Mouse (Mus musculus): ENCODE results near the gene Slc46a2. TPM values are rescaled to one million over a fixed set of nuclear protein-coding genes. Genes with fewer than 3 reads are reported as not detected.
A peak's percentile ranks its signal among the peaks of the same experiment; 100 is the strongest.

Slc46a2 gene
- polyA plus RNA-seq, 1 experiment from 2014 or later, result not detected

GRCm38 (mm10) chr4:59876570-59876969 is 38.3 kb downstream of the Slc46a2 start:
- WGBS, result 92% methylated on average over 6 of the region's 6 CpGs
- Histone ChIP-seq H3K9ac (replicated peaks; ENCODE audit: low read length) (no peak overlapping the region), H3K4me3 (ENCODE audit: low read depth, low read length) (no peak overlapping the region), H3K4me1 (ENCODE audit: control insufficient read depth, insufficient read depth, low read length) (no peaks in the 10 kb centered on the region), H3K27me3 (ENCODE audit: control insufficient read depth, insufficient read depth, low read length) (no peaks in the 10 kb centered on the region), H3K9me3 (replicated peaks; ENCODE audit: control insufficient read depth, low read length) (no peaks in the 10 kb centered on the region), H3K36me3 (replicated peaks; ENCODE audit: control insufficient read depth, insufficient read depth, low read depth, low read length) (no peaks in the 10 kb centered on the region), H3K4me2 (ENCODE audit: low read depth, low read length) (no peak overlapping the region), H3K27ac (replicated peaks; ENCODE audit: low read depth, low read length) (no peak overlapping the region)
- ATAC-seq (replicated peaks; ENCODE audit: insufficient number of reproducible peaks, low FRiP score, low TSS enrichment, low read depth) (no peak), DNase-seq (ENCODE audit: low spot score) (no peak)

DNA sequence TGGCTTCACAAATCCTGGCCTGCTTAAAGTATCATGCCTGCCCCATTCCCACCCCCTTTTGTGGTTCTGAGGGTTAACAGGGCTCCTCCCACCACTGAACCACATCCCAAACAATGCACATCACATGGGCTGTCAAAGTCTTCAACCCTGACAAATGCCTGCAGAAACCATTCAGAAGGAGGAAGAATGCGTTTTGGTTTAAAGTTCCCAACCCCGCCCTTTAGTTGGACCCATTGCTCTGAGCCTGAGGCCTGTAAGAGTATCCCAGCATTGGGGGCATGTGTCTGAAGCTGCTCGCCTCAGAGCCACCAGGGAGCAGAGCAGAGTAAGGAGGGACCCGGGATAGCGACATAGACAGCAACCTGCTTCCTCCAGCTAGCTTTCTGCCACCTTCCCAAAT is 41.0 kb downstream of the Slc46a2 start:
- no peaks in the 10 kb centered on the region for H3K9me3 ChIP-seq (replicated peaks; ENCODE audit: control insufficient read depth, low read length)
- H3K36me3 ChIP-seq (replicated peaks; ENCODE audit: control insufficient read depth, insufficient read depth, low read depth, low read length), result no peaks in the 10 kb centered on the region
- ATAC-seq (replicated peaks; ENCODE audit: insufficient number of reproducible peaks, low FRiP score, low TSS enrichment, low read depth), result no peak; the same call in 1 of the 2 replicates
- H3K4me3 ChIP-seq (ENCODE audit: low read depth, low read length), result no peak overlapping the region
- no peak for DNase-seq (ENCODE audit: low spot score)
- no peak overlapping the region for H3K9ac ChIP-seq (replicated peaks; ENCODE audit: low read length)
- H3K27ac ChIP-seq (replicated peaks; ENCODE audit: low read depth, low read length), result no peak overlapping the region
- no peak overlapping the region for H3K4me2 ChIP-seq (ENCODE audit: low read depth, low read length)
- no peaks in the 10 kb centered on the region for H3K4me1 ChIP-seq (ENCODE audit: control insufficient read depth, insufficient read depth, low read length)
- 61% methylated on average over 5 of the region's 5 CpGs for WGBS
- no peaks in the 10 kb centered on the region for H3K27me3 ChIP-seq (ENCODE audit: control insufficient read depth, insufficient read depth, low read length)

DNA sequence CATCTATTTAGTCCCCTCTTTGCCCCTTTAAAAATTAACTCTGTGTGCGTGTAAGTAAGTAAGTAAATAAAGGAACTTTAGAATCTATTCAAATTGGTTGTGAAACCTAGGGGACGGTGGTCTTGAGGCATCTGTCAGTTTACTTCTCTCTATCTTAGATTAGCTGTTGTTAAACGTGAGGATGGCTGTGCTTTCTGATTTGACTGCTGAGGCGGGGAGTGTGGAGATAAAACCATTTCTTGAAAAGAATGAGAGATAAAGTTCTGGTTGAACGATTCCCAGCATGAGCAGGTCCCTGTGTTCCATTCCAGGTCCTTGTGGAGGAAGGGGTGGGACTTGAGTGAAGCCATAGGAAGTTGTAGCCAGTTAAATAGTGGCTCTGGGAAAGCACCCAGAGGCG is 41.6 kb downstream of the Slc46a2 start:
- 69% methylated on average over 6 of the region's 6 CpGs for WGBS
- Histone ChIP-seq H3K27ac (replicated peaks; ENCODE audit: low read depth, low read length) (no peak overlapping the region), H3K4me1 (ENCODE audit: control insufficient read depth, insufficient read depth, low read length) (no peaks in the 10 kb centered on the region), H3K9ac (replicated peaks; ENCODE audit: low read length) (no peak overlapping the region), H3K36me3 (replicated peaks; ENCODE audit: control insufficient read depth, insufficient read depth, low read depth, low read length) (no peaks in the 10 kb centered on the region), H3K4me2 (ENCODE audit: low read depth, low read length) (no peak overlapping the region), H3K27me3 (ENCODE audit: control insufficient read depth, insufficient read depth, low read length) (no peaks in the 10 kb centered on the region), H3K9me3 (replicated peaks; ENCODE audit: control insufficient read depth, low read length) (no peaks in the 10 kb centered on the region), H3K4me3 (ENCODE audit: low read depth, low read length) (no peak overlapping the region)
- no peak for ATAC-seq (replicated peaks; ENCODE audit: insufficient number of reproducible peaks, low FRiP score, low TSS enrichment, low read depth)
- DNase-seq (ENCODE audit: low spot score), result no peak

GRCm38 (mm10) chr4:59870859-59871591 is 43.8 kb downstream of the Slc46a2 start:
- Histone ChIP-seq H3K4me3 (ENCODE audit: low read depth, low read length) (no peak overlapping the region), H3K4me1 (ENCODE audit: control insufficient read depth, insufficient read depth, low read length) (no peaks in the 10 kb centered on the region), H3K9ac (replicated peaks; ENCODE audit: low read length) (no peak overlapping the region), H3K4me2 (ENCODE audit: low read depth, low read length) (no peak overlapping the region), H3K9me3 (replicated peaks; ENCODE audit: control insufficient read depth, low read length) (no peaks in the 10 kb centered on the region), H3K27me3 (ENCODE audit: control insufficient read depth, insufficient read depth, low read length) (no peaks in the 10 kb centered on the region), H3K36me3 (replicated peaks; ENCODE audit: control insufficient read depth, insufficient read depth, low read depth, low read length) (no peaks in the 10 kb centered on the region), H3K27ac (replicated peaks; ENCODE audit: low read depth, low read length) (no peak overlapping the region)
- DNase-seq (ENCODE audit: low spot score), result peak; percentile 89
- WGBS, result 59% methylated on average over 9 of the region's 9 CpGs
- ATAC-seq (replicated peaks; ENCODE audit: insufficient number of reproducible peaks, low FRiP score, low TSS enrichment, low read depth), result no peak; the same call in 1 of the 2 replicates

DNA sequence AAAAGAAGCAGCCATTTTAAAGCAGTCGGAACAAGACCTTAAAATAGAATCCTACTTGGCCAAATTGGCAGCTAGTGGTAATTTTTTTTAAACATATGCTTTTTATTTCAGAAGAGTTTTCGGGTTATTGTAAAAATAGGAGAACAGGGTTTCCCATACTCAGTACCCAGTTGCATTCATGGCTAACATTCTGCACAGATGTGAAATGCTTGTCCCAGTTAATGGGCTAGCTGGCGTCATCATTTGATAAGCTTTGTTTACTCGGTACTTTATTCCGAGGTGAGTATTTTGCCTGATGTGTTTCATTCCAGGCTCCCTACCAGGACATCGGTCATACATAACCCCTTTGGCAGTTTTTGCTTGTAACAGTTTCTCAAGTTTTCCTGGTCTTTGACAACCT is 44.4 kb downstream of the Slc46a2 start:
- Histone ChIP-seq H3K9me3 (replicated peaks; ENCODE audit: control insufficient read depth, low read length) (no peaks in the 10 kb centered on the region), H3K4me2 (ENCODE audit: low read depth, low read length) (no peak overlapping the region), H3K27me3 (ENCODE audit: control insufficient read depth, insufficient read depth, low read length) (no peaks in the 10 kb centered on the region), H3K4me1 (ENCODE audit: control insufficient read depth, insufficient read depth, low read length) (no peaks in the 10 kb centered on the region), H3K36me3 (replicated peaks; ENCODE audit: control insufficient read depth, insufficient read depth, low read depth, low read length) (no peaks in the 10 kb centered on the region), H3K9ac (replicated peaks; ENCODE audit: low read length) (no peak overlapping the region), H3K4me3 (ENCODE audit: low read depth, low read length) (no peak overlapping the region), H3K27ac (replicated peaks; ENCODE audit: low read depth, low read length) (no peak overlapping the region)
- DNase-seq (ENCODE audit: low spot score) (no peak), ATAC-seq (replicated peaks; ENCODE audit: insufficient number of reproducible peaks, low FRiP score, low TSS enrichment, low read depth) (no peak)
- 85% methylated on average over 6 of the region's 6 CpGs for WGBS

- Histone ChIP-seq H3K4me3 (ENCODE audit: low read depth, low read length) (no peak overlapping the region), H3K27ac (replicated peaks; ENCODE audit: low read depth, low read length) (no peak overlapping the region), H3K9me3 (replicated peaks; ENCODE audit: control insufficient read depth, low read length) (no peaks in the 10 kb centered on the region), H3K9ac (replicated peaks; ENCODE audit: low read length) (no peak overlapping the region), H3K4me2 (ENCODE audit: low read depth, low read length) (no peak overlapping the region), H3K4me1 (ENCODE audit: control insufficient read depth, insufficient read depth, low read length) (no peaks in the 10 kb centered on the region), H3K36me3 (replicated peaks; ENCODE audit: control insufficient read depth, insufficient read depth, low read depth, low read length) (no peaks in the 10 kb centered on the region), H3K27me3 (ENCODE audit: control insufficient read depth, insufficient read depth, low read length) (no peaks in the 10 kb centered on the region)
- DNase-seq (ENCODE audit: low spot score) (no peak), ATAC-seq (replicated peaks; ENCODE audit: insufficient number of reproducible peaks, low FRiP score, low TSS enrichment, low read depth) (no peak)
- 87% methylated on average over 6 of the region's 6 CpGs for WGBS
Observed at GRCm38 (mm10) chr4:59869488-59870057, 45.3 kb downstream of the Slc46a2 start.

DNA sequence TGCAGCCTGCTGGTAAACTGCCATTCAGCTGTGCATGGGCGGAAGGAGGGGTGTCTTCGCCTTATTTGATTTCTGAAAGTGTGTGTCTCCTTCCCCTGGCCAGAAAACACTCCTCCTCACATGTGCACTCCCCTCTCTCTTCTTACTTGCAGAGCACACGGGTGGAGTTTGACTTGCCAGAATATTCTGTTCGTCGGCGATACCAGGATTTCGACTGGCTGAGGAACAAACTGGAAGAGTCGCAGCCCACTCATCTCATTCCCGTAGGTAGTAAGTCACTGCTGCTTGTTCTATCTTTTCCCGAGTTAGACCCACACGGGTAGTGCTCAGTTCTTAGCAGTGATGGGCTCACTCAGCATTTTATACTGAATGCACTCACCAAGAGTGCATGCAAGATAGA is 46.8 kb downstream of the Slc46a2 start:
- no peaks in the 10 kb centered on the region for H3K9me3 ChIP-seq (replicated peaks; ENCODE audit: control insufficient read depth, low read length)
- no peak overlapping the region for H3K9ac ChIP-seq (replicated peaks; ENCODE audit: low read length)
- no peaks in the 10 kb centered on the region for H3K27me3 ChIP-seq (ENCODE audit: control insufficient read depth, insufficient read depth, low read length)
- WGBS, result 89% methylated on average over 11 of the region's 11 CpGs
- H3K4me2 ChIP-seq (ENCODE audit: low read depth, low read length), result no peak overlapping the region
- no peak overlapping the region for H3K4me3 ChIP-seq (ENCODE audit: low read depth, low read length)
- H3K27ac ChIP-seq (replicated peaks; ENCODE audit: low read depth, low read length), result no peak overlapping the region
- no peak for ATAC-seq (replicated peaks; ENCODE audit: insufficient number of reproducible peaks, low FRiP score, low TSS enrichment, low read depth)
- no peak for DNase-seq (ENCODE audit: low spot score)
- no peaks in the 10 kb centered on the region for H3K4me1 ChIP-seq (ENCODE audit: control insufficient read depth, insufficient read depth, low read length)
- no peaks in the 10 kb centered on the region for H3K36me3 ChIP-seq (replicated peaks; ENCODE audit: control insufficient read depth, insufficient read depth, low read depth, low read length)

DNA sequence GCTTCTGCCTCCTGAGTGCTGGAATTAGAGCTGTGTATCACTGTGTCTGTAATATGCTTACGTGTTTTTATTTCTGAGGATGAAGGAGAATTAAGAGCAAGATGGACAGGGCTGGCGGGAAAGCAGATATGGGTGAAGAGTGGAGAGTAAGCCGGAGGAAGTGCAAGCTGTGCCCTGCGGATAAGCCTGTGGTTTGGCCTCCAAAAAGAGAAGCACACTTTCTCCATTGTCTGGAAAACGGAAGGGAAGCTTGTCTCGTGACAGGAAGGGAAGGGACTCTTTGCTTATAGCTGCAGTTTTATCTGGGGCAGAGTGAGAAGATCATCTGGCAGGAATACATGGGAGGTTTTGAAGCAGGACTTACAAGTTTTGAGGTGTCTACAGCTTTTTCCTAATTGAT is 51.0 kb downstream of the Slc46a2 start:
- H3K4me1 ChIP-seq (ENCODE audit: control insufficient read depth, insufficient read depth, low read length), result no peaks in the 10 kb centered on the region; the same call in 1 of the 2 replicates
- 68% methylated on average over 6 of the region's 6 CpGs for WGBS
- H3K27ac ChIP-seq (replicated peaks; ENCODE audit: low read depth, low read length), result no peak overlapping the region
- no peak overlapping the region for H3K4me3 ChIP-seq (ENCODE audit: low read depth, low read length)
- no peak overlapping the region for H3K4me2 ChIP-seq (ENCODE audit: low read depth, low read length)
- DNase-seq (ENCODE audit: low spot score), result no peak
- no peak for ATAC-seq (replicated peaks; ENCODE audit: insufficient number of reproducible peaks, low FRiP score, low TSS enrichment, low read depth)
- H3K36me3 ChIP-seq (replicated peaks; ENCODE audit: control insufficient read depth, insufficient read depth, low read depth, low read length), result no peaks in the 10 kb centered on the region
- no peak overlapping the region for H3K9ac ChIP-seq (replicated peaks; ENCODE audit: low read length)
- H3K27me3 ChIP-seq (ENCODE audit: control insufficient read depth, insufficient read depth, low read length), result no peaks in the 10 kb centered on the region
- H3K9me3 ChIP-seq (replicated peaks; ENCODE audit: control insufficient read depth, low read length), result no peaks in the 10 kb centered on the region

Measured in embryonic facial prominence, embryonic 11.5 days (tissue).